8 mouse cellular contexts compared by ENCODE assay signal in genomic region chr17:46282483-46283123, GRCm38 (mm10). TPM values are rescaled to one million over a fixed set of nuclear protein-coding genes. Genes with fewer than 3 reads are reported as not detected.
DNase-seq lines count a peak whose midpoint lies in the region; ATAC-seq lines count a peak whose summit lies in the region.

Gene Tjap1 (minus strand): TSS chr17:46283026.

- peak within 1 kb of the TSS; percentile 98 for H3K4me2 ChIP-seq in heart, embryonic 11.5 days
- H3K4me2 ChIP-seq in kidney, embryonic 15.5 days: peak within 1 kb of the TSS; percentile 80
- peak within 1 kb of the TSS; percentile 95 for H3K4me2 ChIP-seq in liver, embryonic 13.5 days
- H3K4me2 ChIP-seq in stomach, embryonic 14.5 days (replicated peaks; ENCODE audit: low read depth, low read length): peak within 1 kb of the TSS; percentile 83

- H3K9ac ChIP-seq in heart, embryonic 11.5 days (ENCODE audit: low read depth, low read length): peak within 1 kb of the TSS; percentile 85
- H3K9ac ChIP-seq in kidney, embryonic 15.5 days: peak within 1 kb of the TSS; percentile 82
- H3K9ac ChIP-seq in liver, embryonic 13.5 days: peak within 1 kb of the TSS; percentile 87
- peak within 1 kb of the TSS; percentile 81 for H3K9ac ChIP-seq in stomach, embryonic 14.5 days (replicated peaks; ENCODE audit: low read depth, low read length)

- under 1% methylated on average over 37 of the region's 37 CpGs for WGBS in heart, embryonic 11.5 days (ENCODE audit: insufficient replicate concordance)
- under 1% methylated on average over 36 of the region's 37 CpGs for WGBS in kidney, embryonic 15.5 days
- under 1% methylated on average over 37 of the region's 37 CpGs for WGBS in liver, embryonic 13.5 days (ENCODE audit: insufficient replicate concordance)
- WGBS in stomach, embryonic 14.5 days: 1% methylated on average over 37 of the region's 37 CpGs

- H3K4me1 ChIP-seq in erythroblast, embryonic 14.5 days (ENCODE audit: control insufficient read depth): peaks cover 26% of the 10 kb centered on the region
- H3K4me1 ChIP-seq in heart, embryonic 11.5 days (ENCODE audit: control insufficient read depth, insufficient read depth, low read length): peaks cover 13% of the 10 kb centered on the region
- H3K4me1 ChIP-seq in kidney, embryonic 15.5 days: peaks cover 43% of the 10 kb centered on the region
- peaks cover 23% of the 10 kb centered on the region for H3K4me1 ChIP-seq in liver, embryonic 13.5 days (replicated peaks)
- peaks cover 16% of the 10 kb centered on the region for H3K4me1 ChIP-seq in stomach, embryonic 14.5 days (ENCODE audit: control insufficient read depth, insufficient read depth, low read length)

- peak; percentile 60 to 70 for DNase-seq in CD8-positive naive resting alpha-beta T cell, adult 2 months (ENCODE audit: low read depth in 2 of 2, low spot score in 2 of 2)
- DNase-seq in brain, embryonic 18.5 days (ENCODE audit: low read depth, low spot score): peak; percentile 75
- peak; percentile 77 for DNase-seq in liver, embryonic 13.5 days
- peak; percentile 71 to 80 for DNase-seq in natural killer cell, adult 2 months (ENCODE audit: low spot score in 2 of 2)

- H3K4me3 ChIP-seq in erythroblast, embryonic 14.5 days (replicated peaks): peak within 1 kb of the TSS; percentile 91
- peak within 1 kb of the TSS; percentile 76 for H3K4me3 ChIP-seq in heart, embryonic 11.5 days (ENCODE audit: low read depth, low read length)
- H3K4me3 ChIP-seq in kidney, embryonic 15.5 days (replicated peaks): peak within 1 kb of the TSS; percentile 69
- peak within 1 kb of the TSS; percentile 79 for H3K4me3 ChIP-seq in liver, embryonic 13.5 days (replicated peaks)
- peak within 1 kb of the TSS; percentile 72 for H3K4me3 ChIP-seq in stomach, embryonic 14.5 days (ENCODE audit: low read depth, low read length)

- peaks cover 36% of the 10 kb centered on the region for H3K36me3 ChIP-seq in erythroblast, embryonic 14.5 days (ENCODE audit: control insufficient read depth)
- H3K36me3 ChIP-seq in heart, embryonic 11.5 days (ENCODE audit: control insufficient read depth, insufficient read depth, low read length): peaks cover 12% of the 10 kb centered on the region; the same call in 1 of the 2 replicates
- H3K36me3 ChIP-seq in kidney, embryonic 15.5 days: peaks cover 33% of the 10 kb centered on the region
- peaks cover 27% of the 10 kb centered on the region for H3K36me3 ChIP-seq in liver, embryonic 13.5 days
- H3K36me3 ChIP-seq in stomach, embryonic 14.5 days (ENCODE audit: control insufficient read depth, insufficient read depth, low read length): peaks cover 27% of the 10 kb centered on the region

- no peaks in the 10 kb centered on the region for H3K9me3 ChIP-seq in erythroblast, embryonic 14.5 days (ENCODE audit: control insufficient read depth, low read length)
- no peaks in the 10 kb centered on the region for H3K9me3 ChIP-seq in heart, embryonic 11.5 days (replicated peaks; ENCODE audit: control insufficient read depth, low read length)
- H3K9me3 ChIP-seq in kidney, embryonic 15.5 days (replicated peaks): no peaks in the 10 kb centered on the region
- H3K9me3 ChIP-seq in liver, embryonic 13.5 days (replicated peaks): no peaks in the 10 kb centered on the region
- H3K9me3 ChIP-seq in stomach, embryonic 14.5 days (ENCODE audit: control insufficient read depth, low read depth, low read length): no peaks in the 10 kb centered on the region

- peak within 1 kb of the TSS; percentile 94 for H3K27ac ChIP-seq in heart, embryonic 11.5 days (ENCODE audit: low read depth, low read length)
- peak within 1 kb of the TSS; percentile 91 for H3K27ac ChIP-seq in kidney, embryonic 15.5 days
- H3K27ac ChIP-seq in liver, embryonic 13.5 days: peak within 1 kb of the TSS; percentile 70; the same call in 1 of the 2 replicates
- H3K27ac ChIP-seq in stomach, embryonic 14.5 days (ENCODE audit: low read length): peak within 1 kb of the TSS; percentile 92

- peaks cover 9% of the 10 kb centered on the region for H3K27me3 ChIP-seq in erythroblast, embryonic 14.5 days (ENCODE audit: control insufficient read depth)
- H3K27me3 ChIP-seq in heart, embryonic 11.5 days (ENCODE audit: control insufficient read depth, insufficient read depth, low read length): no peaks in the 10 kb centered on the region
- no peaks in the 10 kb centered on the region for H3K27me3 ChIP-seq in kidney, embryonic 15.5 days
- H3K27me3 ChIP-seq in liver, embryonic 13.5 days: 0 out of 2 replicates have a peak, but pooled peaks cover 5% of the 10 kb centered on the region
- no peaks in the 10 kb centered on the region for H3K27me3 ChIP-seq in stomach, embryonic 14.5 days (ENCODE audit: control insufficient read depth, insufficient read depth, low read length)

- ATAC-seq in heart, embryonic 11.5 days (replicated peaks; ENCODE audit: insufficient number of reproducible peaks, low FRiP score, low TSS enrichment): peak; percentile 94
- ATAC-seq in kidney, embryonic 15.5 days (replicated peaks; ENCODE audit: low FRiP score): peak; percentile 97
- ATAC-seq in liver, embryonic 13.5 days (ENCODE audit: low read depth): peak; percentile 96
- ATAC-seq in stomach, embryonic 14.5 days (ENCODE audit: insufficient number of reproducible peaks, insufficient read depth, low FRiP score, low read depth): peak; percentile 98

RNA-seq across cellular contexts. Expression of gene Tjap1, which starts in this region (rescaled TPM):
- 11.2 and 12.7 TPM in 2 replicates for polyA plus RNA-seq in erythroblast, embryonic 14.5 days (2012)
- polyA plus RNA-seq in heart, embryonic 11.5 days (2014; fragmentation: Nextera tagmentation; extraction: Ambion mirVana): 36.8 and 37.0 TPM in 2 replicates
- 40.3 and 47.7 TPM in 2 replicates for polyA plus RNA-seq in kidney, embryonic 15.5 days (2015; fragmentation: Nextera tagmentation; extraction: Ambion mirVana)
- 11.2 and 12.1 TPM in 2 replicates for polyA plus RNA-seq in liver, embryonic 13.5 days (2015; fragmentation: Nextera tagmentation; extraction: Ambion mirVana)
- 46.4 and 48.8 TPM in 2 replicates for polyA plus RNA-seq in stomach, embryonic 14.5 days (2014; fragmentation: Nextera tagmentation; extraction: Ambion mirVana)

Comparison
In these comparisons a context has a peak if more than half of its experiments do, and no peak if none do; other contexts are left out.
1. Peak in every context shown above with its lines: DNase-seq, ATAC-seq, H3K4me3 ChIP-seq and H3K27ac ChIP-seq.